ENCODE assay signal across 9 mouse cellular contexts in genomic region chr6:113194841-113195595, GRCm38 (mm10). TPM values are rescaled to one million over a fixed set of nuclear protein-coding genes. Genes with fewer than 3 reads are reported as not detected.
DNase-seq lines count a peak whose midpoint lies in the region; ATAC-seq lines count a peak whose summit lies in the region.
"Had no signal": no experiment of that assay in that cellular context is flagged by ENCODE, and none has a peak within 500 bp of the region (broad histone marks: within the 10 kb centered on the region; RNA-seq: fewer than 3 reads in every experiment).

Gene Lhfpl4 (minus strand): TSS chr6:113195384.

- no peak within 1 kb of the TSS for H3K27ac ChIP-seq in heart, embryonic 15.5 days
- peak within 1 kb of the TSS; percentile 77 for H3K27ac ChIP-seq in neural tube, embryonic 14.5 days (ENCODE audit: low read depth, low read length)

- no peak for ATAC-seq in megakaryocyte, adult 5-6 weeks (ENCODE audit: poor library complexity, severe bottlenecking)
- ATAC-seq in heart, embryonic 15.5 days (replicated peaks; ENCODE audit: insufficient number of reproducible peaks, insufficient read depth, low FRiP score, low read depth), result no peak
- ATAC-seq in neural tube, embryonic 14.5 days (ENCODE audit: low read depth), result peak; percentile 86

- H3K27me3 ChIP-seq in megakaryocyte, embryonic 14.5 days (replicated peaks), result peaks cover 70% of the 10 kb centered on the region
- H3K27me3 ChIP-seq in heart, embryonic 15.5 days, result peaks cover 57% of the 10 kb centered on the region
- H3K27me3 ChIP-seq in neural tube, embryonic 14.5 days (ENCODE audit: control insufficient read depth, insufficient read depth, low read length), result no peaks in the 10 kb centered on the region

- H3K4me1 ChIP-seq in megakaryocyte, embryonic 14.5 days, result peaks cover 17% of the 10 kb centered on the region
- peaks cover 13% of the 10 kb centered on the region for H3K4me1 ChIP-seq in heart, embryonic 15.5 days (replicated peaks)
- H3K4me1 ChIP-seq in neural tube, embryonic 14.5 days (ENCODE audit: control insufficient read depth, insufficient read depth, low read length), result peaks cover 33% of the 10 kb centered on the region

- H3K36me3 ChIP-seq in megakaryocyte, embryonic 14.5 days (replicated peaks; ENCODE audit: low read length), result no peaks in the 10 kb centered on the region
- H3K36me3 ChIP-seq in heart, embryonic 15.5 days, result no peaks in the 10 kb centered on the region
- H3K36me3 ChIP-seq in neural tube, embryonic 14.5 days (ENCODE audit: control insufficient read depth, insufficient read depth, low read length), result no peaks in the 10 kb centered on the region

- H3K4me2 ChIP-seq in heart, embryonic 15.5 days, result peak within 1 kb of the TSS; percentile 71
- H3K4me2 ChIP-seq in neural tube, embryonic 14.5 days (ENCODE audit: low read depth, low read length), result peak within 1 kb of the TSS; percentile 97

- H3K9me3 ChIP-seq in megakaryocyte, embryonic 14.5 days, result peaks cover 4% of the 10 kb centered on the region
- no peaks in the 10 kb centered on the region for H3K9me3 ChIP-seq in heart, embryonic 15.5 days (replicated peaks)
- H3K9me3 ChIP-seq in neural tube, embryonic 14.5 days (ENCODE audit: control insufficient read depth, low read length), result no peaks in the 10 kb centered on the region

- peak; percentile 87 for DNase-seq in cerebellum, postnatal 10 days
- peak; percentile 65 to 66 for DNase-seq in left cerebral cortex, postnatal 25 days (ENCODE audit: low spot score in 2 of 2)
- no peak for DNase-seq in ovary, postnatal 14 days (ENCODE audit: low spot score)
- no peak for DNase-seq in urinary bladder, postnatal 36 days (ENCODE audit: low spot score in 2 of 2)

- intact Hi-C loops in left cerebral cortex, postnatal 25 days (cut with DNase I), result loop anchor here (2.0 to 5.0 kb wide), 2 partner anchors 42 to 112 kb away; partner anchors contain the start of genes Brpf1 and Mtmr14

- WGBS in heart, embryonic 15.5 days, result 3% methylated on average over 56 of the region's 66 CpGs
- under 1% methylated on average over 45 of the region's 66 CpGs for WGBS in neural tube, embryonic 14.5 days

- H3K4me3 ChIP-seq in megakaryocyte, embryonic 14.5 days (replicated peaks), result peak within 1 kb of the TSS; percentile 88
- H3K4me3 ChIP-seq in heart, embryonic 15.5 days, result peak within 1 kb of the TSS; percentile 48
- peak within 1 kb of the TSS; percentile 82 for H3K4me3 ChIP-seq in neural tube, embryonic 14.5 days (ENCODE audit: low read depth, low read length)

- no peak within 1 kb of the TSS for H3K9ac ChIP-seq in heart, embryonic 15.5 days
- peak within 1 kb of the TSS; percentile 93 for H3K9ac ChIP-seq in neural tube, embryonic 14.5 days (replicated peaks; ENCODE audit: low read depth, low read length)

RNA-seq across cellular contexts. Expression of gene Lhfpl4, which starts in this region (rescaled TPM):
- not detected in 2 replicates for polyA plus RNA-seq in megakaryocyte, embryonic 14.5 days (2012; ENCODE audit: insufficient read depth, low replicate concordance)
- total RNA-seq in megakaryocyte, adult 5-6 weeks (2015), result 0.18 TPM in 1 of 2 replicates, not detected in the other
- total RNA-seq in megakaryocyte, adult 5-6 weeks (2017), result not detected in 2 replicates
- polyA plus RNA-seq in heart, embryonic 15.5 days (2015; fragmentation: Nextera tagmentation; extraction: Ambion mirVana), result 0.35 and 0.81 TPM in 2 replicates
- 10 to 100 TPM; 82.9 to 92.8 TPM for total RNA-seq in left cerebral cortex, postnatal 25 days (2021)
- 21.5 and 21.9 TPM in 2 replicates for polyA plus RNA-seq in neural tube, embryonic 14.5 days (2014; fragmentation: Nextera tagmentation; extraction: Ambion mirVana)
- total RNA-seq: common myeloid progenitor, adult 5-6 weeks had no signal

Comparison
In these comparisons a context has a peak if more than half of its experiments do, and no peak if none do; other contexts are left out.
1. RNA of gene Lhfpl4 (total RNA-seq): 82.9 to 92.8 TPM in left cerebral cortex, postnatal 25 days; 0.18 TPM in megakaryocyte, adult 5-6 weeks; every median in the first group is over 10 times any median in the second.
2. RNA of gene Lhfpl4 (polyA plus RNA-seq): 21.5 to 21.9 TPM in neural tube, embryonic 14.5 days; 0.35 to 0.81 TPM in heart, embryonic 15.5 days and not detected in megakaryocyte, embryonic 14.5 days; every median in the first group is over 10 times any median in the second.
3. DNase-seq: peak in cerebellum, postnatal 10 days (2 of 2) and left cerebral cortex, postnatal 25 days (2 of 2); none in ovary, postnatal 14 days (single experiment) and urinary bladder, postnatal 36 days (0 of 2).
4. Peak in every context shown above with its lines, with median percentiles within 50 percentile points of each other: H3K4me3 ChIP-seq.